Comparison of ENCODE assay signal across 1 mouse cellular context in the genomic region with DNA sequence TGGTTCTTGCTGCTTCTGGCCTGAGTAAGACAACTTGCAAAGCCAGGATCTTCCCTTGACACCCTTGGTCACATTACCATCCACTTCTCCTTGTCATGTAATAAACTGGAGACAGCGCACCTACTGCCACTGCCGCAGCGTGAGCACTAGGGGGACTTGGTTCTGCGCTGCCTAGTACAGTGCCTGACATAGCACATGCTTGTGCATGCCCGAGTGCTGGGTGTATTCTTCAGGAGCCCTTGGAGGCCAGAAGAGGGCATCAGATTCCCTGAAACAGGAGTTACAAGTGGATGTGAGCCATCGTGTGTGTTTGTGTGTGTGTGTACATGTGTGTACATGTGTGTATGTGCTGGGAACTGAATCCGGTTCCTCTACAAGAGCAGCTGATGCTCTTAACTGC.
TF ChIP-seq lines count a peak whose summit lies in the region.

No protein-coding gene starts in this region.

TF ChIP-seq in MEL, 35 proteins besides CTCF, POLR2A, EP300 and RAD21:
- TF ChIP-seq USF1 (IDR thresholded peaks at IDR 0.05; ENCODE audit: low read depth, low read length) (no peak), ZC3H11A (IDR thresholded peaks at IDR 0.05; ENCODE audit: low read depth, low read length) (no peak), ELF1 (IDR thresholded peaks at IDR 0.05; ENCODE audit: low read depth, low read length) (no peak), MYB (IDR thresholded peaks at IDR 0.05; ENCODE audit: low read depth, low read length) (no peak), SIN3A (IDR thresholded peaks at IDR 0.05; ENCODE audit: low read length) (no peak), MAZ (IDR thresholded peaks at IDR 0.05; ENCODE audit: low read depth, low read length) (no peak), MAX (IDR thresholded peaks at IDR 0.05; ENCODE audit: low read length) (no peak), USF2 (IDR thresholded peaks at IDR 0.05; ENCODE audit: borderline replicate concordance in 1 of 2, insufficient read depth in 1 of 2, low read depth in 1 of 2, low read length in 2 of 2) (no peak), RCOR1 (IDR thresholded peaks at IDR 0.05; ENCODE audit: low read depth, low read length) (no peak), ZMIZ1 (IDR thresholded peaks at IDR 0.05; ENCODE audit: low read depth, low read length) (no peak), SMC3 (IDR thresholded peaks at IDR 0.05; ENCODE audit: low read depth, low read length) (no peak), CHD2 (IDR thresholded peaks at IDR 0.05; ENCODE audit: low read length) (no peak), UBTF (IDR thresholded peaks at IDR 0.05; ENCODE audit: borderline replicate concordance, insufficient read depth, low read depth, low read length) (no peak), MXI1 (IDR thresholded peaks at IDR 0.05; ENCODE audit: low read depth, low read length) (no peak), MEF2A (IDR thresholded peaks at IDR 0.05; ENCODE audit: extremely low read depth, insufficient replicate concordance, low read depth, low read length, poor library complexity, severe bottlenecking) (no peak), ZKSCAN1 (IDR thresholded peaks at IDR 0.05; ENCODE audit: low read depth, low read length) (no peak)
